Mouse (Mus musculus): ENCODE data around the gene Naa38.

DNA sequence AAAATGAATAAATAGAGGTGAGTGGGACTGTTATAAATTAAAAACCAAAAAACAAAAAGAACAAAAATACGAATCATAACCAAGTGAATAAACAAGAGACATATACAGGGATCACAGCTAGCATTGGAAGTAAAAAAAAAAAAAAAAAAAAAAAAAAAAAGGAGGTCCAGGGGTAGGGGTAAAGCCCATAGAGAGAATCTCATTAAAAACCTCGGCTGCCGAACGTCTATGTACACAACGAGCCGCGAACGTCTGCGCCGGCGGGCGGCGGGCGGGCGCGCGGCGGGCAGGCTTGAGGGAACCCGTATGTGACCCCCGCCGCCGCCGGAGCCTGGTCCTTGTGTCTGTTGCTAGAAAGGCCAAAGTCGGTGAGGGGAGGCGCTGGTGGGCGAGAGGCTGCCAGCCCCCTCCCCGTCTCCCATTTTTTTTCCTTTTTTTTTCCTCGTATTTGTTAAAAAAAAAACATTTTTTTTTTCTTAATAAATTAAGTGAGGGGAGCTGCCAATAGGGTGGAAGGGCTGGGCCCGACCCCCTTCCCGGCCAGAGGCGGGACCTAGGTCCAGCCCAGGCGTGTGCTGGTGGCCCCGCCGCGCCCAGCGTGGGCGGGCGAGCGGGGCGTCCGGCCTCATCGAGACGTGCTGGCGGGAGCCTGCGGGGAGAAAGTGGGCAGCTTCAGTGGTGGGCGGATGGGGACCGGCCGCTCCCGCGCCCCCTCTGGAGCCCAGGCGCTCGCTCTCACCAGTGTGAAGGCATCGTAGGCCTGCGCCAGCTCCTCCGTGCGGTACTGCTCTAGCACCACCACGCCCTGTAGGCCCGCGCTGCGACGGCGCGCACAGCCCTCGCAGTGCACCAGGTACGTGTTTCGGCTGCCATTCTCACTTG is 4.2 kb downstream of the Naa38 start:
- no peak for TF ChIP-seq POLR2A (IDR thresholded peaks at IDR 0.05; ENCODE audit: insufficient read depth, low read length)
- no peak for TF ChIP-seq CTCF (IDR thresholded peaks at IDR 0.05; ENCODE audit: low read depth, low read length)
